Mouse (Mus musculus): ENCODE data around the gene Fam107b. TPM values are rescaled to one million over a fixed set of nuclear protein-coding genes. Genes with fewer than 3 reads are reported as not detected.
"Not testable (repeated sequence)": the region's sequence is repeated elsewhere in the genome, so short reads cannot be mapped to it uniquely, and the experiment has no call there.

The Fam107b gene
- polyA plus RNA-seq, 2 experiments from 2014 or later, result 231 to 265 TPM

GRCm38 (mm10) chr2:3712369-3713042, 142.2 kb downstream of the Fam107b start:
- ATAC-seq, result no peak

- peak; percentile 36 for ATAC-seq
Observed at GRCm38 (mm10) chr2:3713212-3713681, 143.0 kb downstream of the Fam107b start.

GRCm38 (mm10) chr2:3713682-3714361, 143.5 kb downstream of the Fam107b start:
- ATAC-seq, result no peak

- no peak for ATAC-seq
Observed at GRCm38 (mm10) chr2:3714511-3714910, 144.2 kb downstream of the Fam107b start.

- no peak for ATAC-seq
Observed at GRCm38 (mm10) chr2:3715424-3715823, 145.1 kb downstream of the Fam107b start.

- peak; percentile 2 for ATAC-seq
Observed at GRCm38 (mm10) chr2:3717268-3717667, 147.0 kb downstream of the Fam107b start.

- peak; percentile 62 for ATAC-seq
Observed at GRCm38 (mm10) chr2:3717847-3718246, 147.6 kb downstream of the Fam107b start.

GRCm38 (mm10) chr2:3719436-3720121, 149.3 kb downstream of the Fam107b start:
- not testable (repeated sequence) for ATAC-seq

- no peak for ATAC-seq
Observed at GRCm38 (mm10) chr2:3721107-3721506, 150.8 kb downstream of the Fam107b start.

GRCm38 (mm10) chr2:3721974-3722373, 151.7 kb downstream of the Fam107b start:
- no peak for ATAC-seq

- peak; percentile 15 for ATAC-seq
Observed at GRCm38 (mm10) chr2:3723391-3724106, 153.3 kb downstream of the Fam107b start.

- peak; percentile 41 for ATAC-seq
Observed at GRCm38 (mm10) chr2:3726501-3727078, 156.3 kb downstream of the Fam107b start.

GRCm38 (mm10) chr2:3727225-3727930, 157.1 kb downstream of the Fam107b start:
- peak; percentile 29 for ATAC-seq

GRCm38 (mm10) chr2:3728090-3728489, 157.8 kb downstream of the Fam107b start:
- ATAC-seq, result no peak

GRCm38 (mm10) chr2:3729586-3729985, 159.3 kb downstream of the Fam107b start:
- ATAC-seq, result no peak

GRCm38 (mm10) chr2:3730744-3731143, 160.5 kb downstream of the Fam107b start:
- ATAC-seq, result peak; percentile 32

- ATAC-seq, result peak; percentile 56
Observed at GRCm38 (mm10) chr2:3731316-3732015, 161.2 kb downstream of the Fam107b start.

GRCm38 (mm10) chr2:3737917-3738694, 167.8 kb downstream of the Fam107b start:
- no peak for ATAC-seq

- ATAC-seq, result no peak
Observed at GRCm38 (mm10) chr2:3738734-3739133, 168.4 kb downstream of the Fam107b start.

GRCm38 (mm10) chr2:3739351-3739961, 169.2 kb downstream of the Fam107b start:
- ATAC-seq, result no peak
